Mouse (Mus musculus) embryonic facial prominence, embryonic 14.5 days (tissue): ENCODE measurements around the gene Gpd1l. TPM values are rescaled to one million over a fixed set of nuclear protein-coding genes. Genes with fewer than 3 reads are reported as not detected.

ENCODE experiments used
- ATAC-seq: fragments of 200-750 bp; cut with Nextera tagmentation; 2 replicates; pipeline ENCODE4 v1.8.0; 2017; ENCODE audit warnings: low read depth, moderate number of reproducible peaks, moderate TSS enrichment
- DNase-seq: peaks from one replicate; pipeline ENCODE4 v3.0.0-alpha.2; 2015; ENCODE audit warnings: low spot score
- H3K27ac ChIP-seq: fragments of 300-500 bp; sonication (generic); replicated peaks from 2 replicates; pipeline ENCODE4 v1.5.1; 2014; ENCODE audit warnings: low read depth, mild to moderate bottlenecking, low read length, moderate library complexity
- H3K27me3 ChIP-seq: fragments of 300-500 bp; sonication (generic); replicated peaks from 2 replicates; pipeline ENCODE4 v1.6.1; 2014; ENCODE audit warnings: low read length; ENCODE audit not compliant: control insufficient read depth, insufficient read depth
- H3K36me3 ChIP-seq: fragments of 300-500 bp; sonication (generic); 2 replicates; pipeline ENCODE4 v1.6.1; 2014; ENCODE audit warnings: low read length, mixed read lengths; ENCODE audit not compliant: control insufficient read depth, insufficient read depth
- H3K4me1 ChIP-seq: fragments of 300-500 bp; sonication (generic); 2 replicates; pipeline ENCODE4 v1.6.1; 2014; ENCODE audit warnings: antibody characterized with exemption, low read length; ENCODE audit not compliant: control insufficient read depth, insufficient read depth
- H3K4me2 ChIP-seq: fragments of 300-500 bp; sonication (generic); 2 replicates; pipeline ENCODE4 v1.6.1; 2014; ENCODE audit warnings: low read depth, mild to moderate bottlenecking, low read length, moderate library complexity, mixed read lengths
- H3K4me3 ChIP-seq: fragments of 300-500 bp; sonication (generic); 2 replicates; pipeline ENCODE4 v1.5.1; 2014; ENCODE audit warnings: low read depth, mild to moderate bottlenecking, low read length
- H3K9ac ChIP-seq: fragments of 300-500 bp; sonication (generic); 2 replicates; pipeline ENCODE4 v1.6.1; 2014; ENCODE audit warnings: low read depth, mild to moderate bottlenecking, low read length, moderate library complexity, mixed read lengths
- H3K9me3 ChIP-seq: fragments of 300-500 bp; sonication (generic); 2 replicates; pipeline ENCODE4 v1.6.1; 2016; ENCODE audit warnings: low read length; ENCODE audit not compliant: control insufficient read depth
- WGBS: fragments of 180-500 bp; shearing (Covaris S2); extraction: QIAGEN DNeasy Blood & Tissue Kit; methylation state at CpG from one replicate; pipeline ENCODE4 v1.1.7; 2014; 5-methylcytosine and 5-hydroxymethylcytosine counted together
- polyA plus RNA-seq: library from polyadenylated mRNA; unstranded; fragments of >200 nt; fragmentation: Nextera tagmentation; extraction: Ambion mirVana; gene quantifications from 2 replicates; pipeline ENCODE4 v1.2.1, GENCODE M21; 2014

The Gpd1l gene
- polyA plus RNA-seq, 1 experiment from 2014 or later, result 10.3 TPM

- 74% methylated on average over 2 of the region's 2 CpGs for WGBS
- Histone ChIP-seq H3K27ac (no peak overlapping the region), H3K4me2 (no peak overlapping the region), H3K4me3 (no peak overlapping the region), H3K27me3 (no peaks in the 10 kb centered on the region), H3K9me3 (no peaks in the 10 kb centered on the region), H3K36me3 (peaks cover 5% of the 10 kb centered on the region), H3K9ac (no peak overlapping the region), H3K4me1 (no peaks in the 10 kb centered on the region; the same call in 1 of the 2 replicates)
- ATAC-seq (peak; percentile 20), DNase-seq (peak; percentile 60)
These were observed 12.3 kb downstream of the Gpd1l start for GRCm38 (mm10) chr9:114921352-114922081.

DNA sequence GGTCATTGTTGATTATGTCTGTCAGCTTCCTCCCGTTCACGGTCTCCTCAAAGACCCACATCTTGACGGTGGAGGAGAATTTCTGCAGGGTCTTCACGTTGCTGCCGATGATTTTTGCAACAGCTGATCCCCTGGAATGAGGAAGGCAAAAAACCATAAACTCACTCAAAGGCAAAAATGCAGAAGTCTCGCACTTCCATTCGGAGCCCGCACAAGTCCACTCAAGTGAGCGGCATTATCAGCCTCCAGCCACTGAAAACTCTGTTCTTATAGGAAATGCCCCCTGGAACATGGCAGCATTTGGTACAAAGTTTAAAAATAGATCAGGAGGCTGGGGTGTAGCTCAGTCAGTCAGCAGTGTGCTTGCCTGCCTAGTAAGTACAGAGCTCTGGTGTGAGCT is 13.2 kb downstream of the Gpd1l start:
- DNase-seq, result no peak
- Histone ChIP-seq H3K9me3 (no peaks in the 10 kb centered on the region), H3K36me3 (peaks cover 8% of the 10 kb centered on the region), H3K4me2 (no peak overlapping the region), H3K4me1 (no peaks in the 10 kb centered on the region; the same call in 1 of the 2 replicates), H3K27ac (no peak overlapping the region), H3K27me3 (no peaks in the 10 kb centered on the region), H3K4me3 (no peak overlapping the region), H3K9ac (no peak overlapping the region)
- no peak for ATAC-seq
- WGBS, result 64% methylated on average over 9 of the region's 9 CpGs

DNA sequence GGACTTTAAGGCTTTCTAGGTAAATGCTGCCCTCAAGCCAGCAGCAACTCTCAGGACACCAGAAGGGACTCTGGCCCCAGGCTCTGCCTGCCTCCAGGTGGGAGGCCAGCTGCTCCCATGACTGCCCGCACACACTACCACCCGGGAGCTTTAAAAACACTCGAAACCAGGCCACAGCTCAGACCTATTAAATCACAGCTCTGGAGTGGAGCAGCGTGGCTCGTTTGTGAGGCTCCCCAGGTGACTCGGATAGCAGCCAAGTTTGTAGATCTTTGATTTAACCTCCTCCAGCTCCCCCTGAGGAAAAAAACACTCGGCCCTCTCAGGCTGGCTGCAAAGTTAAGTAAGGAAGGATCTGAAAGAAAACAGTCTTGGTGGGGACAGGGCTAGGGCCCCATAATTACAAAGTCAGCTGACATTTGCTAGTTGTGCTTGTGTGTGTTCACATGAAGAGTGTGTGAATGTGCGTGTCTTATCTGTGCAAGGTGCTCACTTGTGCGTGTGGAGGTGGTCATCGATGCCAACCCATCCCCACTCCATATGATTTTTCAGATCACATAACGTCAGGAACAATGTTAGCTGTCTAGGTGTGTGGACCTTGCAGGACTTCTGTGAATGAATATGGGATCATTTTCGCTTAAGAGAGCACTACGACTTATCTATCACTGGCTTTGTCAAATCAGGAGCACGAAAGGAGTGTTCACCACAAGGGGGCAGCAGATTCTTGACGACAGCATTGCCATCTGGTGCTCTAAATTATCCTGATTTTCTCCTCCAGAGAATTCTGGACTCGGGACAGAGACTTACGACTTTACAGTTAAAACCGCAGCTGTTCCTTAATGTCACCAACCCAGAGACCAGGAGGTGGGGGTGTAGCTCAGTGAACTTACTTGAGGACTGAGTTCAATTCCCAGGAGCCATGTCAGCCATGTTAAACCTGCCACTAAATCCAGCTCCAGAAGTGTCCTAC is 20.8 kb downstream of the Gpd1l start:
- ATAC-seq (0 out of 2 replicates have a peak, but pooled peaks have one; percentile 35), DNase-seq (peak; percentile 91)
- Histone ChIP-seq H3K27ac (no peak overlapping the region), H3K4me2 (no peak overlapping the region), H3K9me3 (no peaks in the 10 kb centered on the region), H3K4me1 (no peaks in the 10 kb centered on the region), H3K36me3 (peaks cover 25% of the 10 kb centered on the region), H3K27me3 (no peaks in the 10 kb centered on the region), H3K9ac (no peak overlapping the region), H3K4me3 (no peak overlapping the region)
- 44% methylated on average over 18 of the region's 18 CpGs for WGBS

DNA sequence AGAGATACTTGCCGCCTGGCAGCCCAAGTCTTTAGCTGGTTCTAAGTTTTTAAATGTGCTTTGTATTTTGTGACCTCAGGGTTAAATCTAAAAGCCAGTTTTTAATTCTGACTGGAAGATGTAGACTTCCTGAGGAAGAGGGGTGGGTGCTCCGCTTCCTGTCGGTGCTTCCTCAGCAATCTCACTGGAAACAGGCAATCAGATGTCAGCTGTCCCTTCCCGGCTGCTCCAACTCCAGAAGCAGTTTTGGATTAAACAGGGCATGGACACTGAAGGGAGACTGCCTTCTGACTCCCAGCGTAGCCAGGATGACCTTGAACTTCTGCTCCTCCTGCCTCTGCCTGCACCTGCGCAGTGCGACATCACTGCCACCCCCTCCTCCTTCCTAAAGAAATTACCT is 26.3 kb downstream of the Gpd1l start:
- 59% methylated on average over 7 of the region's 7 CpGs for WGBS
- Histone ChIP-seq H3K9ac (no peak overlapping the region), H3K4me3 (no peak overlapping the region), H3K27me3 (no peaks in the 10 kb centered on the region), H3K4me2 (no peak overlapping the region), H3K9me3 (no peaks in the 10 kb centered on the region), H3K27ac (no peak overlapping the region), H3K4me1 (no peaks in the 10 kb centered on the region), H3K36me3 (peaks cover 22% of the 10 kb centered on the region)
- ATAC-seq (no peak), DNase-seq (peak; percentile 17)

- Histone ChIP-seq H3K4me2 (no peak overlapping the region), H3K9ac (no peak overlapping the region), H3K4me3 (no peak overlapping the region), H3K9me3 (no peaks in the 10 kb centered on the region), H3K27me3 (no peaks in the 10 kb centered on the region), H3K27ac (no peak overlapping the region), H3K4me1 (no peaks in the 10 kb centered on the region), H3K36me3 (no peaks in the 10 kb centered on the region)
- DNase-seq, result no peak
- no peak for ATAC-seq
- 67% methylated on average over 4 of the region's 4 CpGs for WGBS
These were observed 37.9 kb downstream of the Gpd1l start for GRCm38 (mm10) chr9:114895919-114896318.

DNA sequence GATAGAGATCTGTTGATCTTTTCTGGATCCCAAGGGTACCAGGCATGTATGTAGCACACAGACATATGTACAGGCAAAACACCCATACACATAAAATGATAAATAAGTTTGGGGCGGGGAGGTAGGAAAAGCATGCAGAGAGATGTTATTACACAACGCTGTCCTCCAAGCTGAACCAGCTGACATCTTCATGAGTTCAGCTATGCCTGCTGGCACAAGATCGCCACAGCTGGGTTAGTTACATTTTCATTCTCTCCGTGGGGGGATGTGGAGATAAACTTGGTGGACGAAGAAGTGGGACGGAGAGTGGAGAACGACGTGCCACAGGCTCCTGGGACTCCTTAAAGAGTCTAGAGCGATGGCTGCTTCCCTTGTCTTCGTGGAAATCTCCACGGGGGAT is 40.8 kb downstream of the Gpd1l start:
- ATAC-seq, result no peak
- H3K27me3 ChIP-seq, result no peaks in the 10 kb centered on the region
- no peak overlapping the region for H3K9ac ChIP-seq
- H3K9me3 ChIP-seq, result peaks cover 3% of the 10 kb centered on the region; the same call in 1 of the 2 replicates
- no peak for DNase-seq
- no peaks in the 10 kb centered on the region for H3K36me3 ChIP-seq
- no peak overlapping the region for H3K4me3 ChIP-seq
- no peak overlapping the region for H3K4me2 ChIP-seq
- no peaks in the 10 kb centered on the region for H3K4me1 ChIP-seq
- H3K27ac ChIP-seq, result no peak overlapping the region
- WGBS, result 72% methylated on average over 11 of the region's 11 CpGs

DNA sequence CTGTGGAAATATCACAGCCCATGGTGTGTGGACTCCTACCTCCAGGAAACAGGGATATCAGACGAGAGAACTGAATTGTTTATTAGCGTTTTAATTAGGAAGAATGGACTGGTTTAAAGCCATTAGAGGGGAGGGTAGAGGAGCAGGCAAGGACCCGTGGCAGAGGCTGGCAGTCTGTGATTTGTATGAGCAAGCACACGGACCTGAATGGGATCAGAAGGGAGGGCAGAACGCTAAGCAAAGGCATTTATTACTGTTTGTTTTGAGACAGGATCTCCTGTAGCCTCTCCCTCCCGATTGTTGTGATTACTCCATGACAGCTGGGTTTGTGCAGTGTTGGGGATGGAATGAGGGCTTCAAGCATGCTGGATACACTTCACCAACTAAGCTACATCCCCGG is 43.4 kb downstream of the Gpd1l start:
- ATAC-seq (no peak), DNase-seq (no peak)
- no peak overlapping the region for H3K9ac ChIP-seq
- no peaks in the 10 kb centered on the region for H3K36me3 ChIP-seq
- no peaks in the 10 kb centered on the region for H3K27me3 ChIP-seq
- no peak overlapping the region for H3K4me3 ChIP-seq
- H3K27ac ChIP-seq, result no peak overlapping the region
- no peak overlapping the region for H3K4me2 ChIP-seq
- no peaks in the 10 kb centered on the region for H3K4me1 ChIP-seq
- 30% methylated on average over 7 of the region's 7 CpGs for WGBS
- H3K9me3 ChIP-seq, result peaks cover 3% of the 10 kb centered on the region; the same call in 1 of the 2 replicates

DNA sequence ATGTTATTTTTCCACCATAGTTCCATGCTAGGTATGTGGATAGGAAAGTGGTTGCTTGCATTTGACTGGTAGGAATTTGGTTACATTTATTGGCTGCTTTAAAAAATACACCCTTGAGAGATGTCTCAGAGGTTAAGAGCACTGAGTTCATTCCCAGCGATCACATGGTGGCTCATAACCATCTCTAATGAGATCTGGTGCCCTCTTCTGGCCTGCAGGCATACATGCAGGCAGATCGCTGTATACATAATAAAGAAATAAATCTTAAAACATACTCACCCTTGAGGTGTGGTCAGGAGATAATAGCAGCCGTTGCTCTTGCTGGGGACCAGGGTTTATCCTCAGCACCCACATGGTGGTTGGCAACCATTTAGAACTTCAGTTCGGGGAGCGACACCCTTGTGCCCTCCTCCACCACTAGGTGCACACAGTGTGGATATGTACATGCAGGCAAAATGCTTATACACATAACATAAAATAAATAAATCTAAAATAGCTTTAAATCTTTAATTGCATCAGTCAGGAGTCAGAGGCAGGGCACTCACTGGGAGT is 44.9 kb downstream of the Gpd1l start:
- DNase-seq (no peak), ATAC-seq (no peak)
- 86% methylated on average over 5 of the region's 5 CpGs for WGBS
- H3K4me2 ChIP-seq, result no peak overlapping the region
- H3K27me3 ChIP-seq, result no peaks in the 10 kb centered on the region
- no peak overlapping the region for H3K9ac ChIP-seq
- H3K9me3 ChIP-seq, result peaks cover 3% of the 10 kb centered on the region; the same call in 1 of the 2 replicates
- H3K4me1 ChIP-seq, result no peaks in the 10 kb centered on the region
- H3K4me3 ChIP-seq, result no peak overlapping the region
- H3K36me3 ChIP-seq, result no peaks in the 10 kb centered on the region
- no peak overlapping the region for H3K27ac ChIP-seq
